Mouse (Mus musculus): ENCODE measurements around the gene BC005624. TPM values are rescaled to one million over a fixed set of nuclear protein-coding genes. Genes with fewer than 3 reads are reported as not detected.
"Not testable (repeated sequence)": the region's sequence is repeated elsewhere in the genome, so short reads cannot be mapped to it uniquely, and the experiment has no call there.

BC005624 gene
- polyA plus RNA-seq, 1 experiment from 2014 or later = 56.9 TPM

GRCm38 (mm10) chr2:30937731-30938130 is 44.3 kb downstream of the BC005624 start:
- H3K27me3 ChIP-seq = no peaks in the 10 kb centered on the region
- no peak overlapping the region for H3K4me3 ChIP-seq
- H3K4me1 ChIP-seq = no peaks in the 10 kb centered on the region
- H3K9ac ChIP-seq = no peak overlapping the region
- no peak overlapping the region for H3K4me2 ChIP-seq
- no peaks in the 10 kb centered on the region for H3K36me3 ChIP-seq
- no peaks in the 10 kb centered on the region for H3K9me3 ChIP-seq
- H3K27ac ChIP-seq = no peak overlapping the region
- 50% methylated on average over 8 of the region's 8 CpGs for WGBS
- ATAC-seq (ENCODE audit: borderline replicate concordance, extremely low read depth, low FRiP score, low TSS enrichment) = no peak

DNA sequence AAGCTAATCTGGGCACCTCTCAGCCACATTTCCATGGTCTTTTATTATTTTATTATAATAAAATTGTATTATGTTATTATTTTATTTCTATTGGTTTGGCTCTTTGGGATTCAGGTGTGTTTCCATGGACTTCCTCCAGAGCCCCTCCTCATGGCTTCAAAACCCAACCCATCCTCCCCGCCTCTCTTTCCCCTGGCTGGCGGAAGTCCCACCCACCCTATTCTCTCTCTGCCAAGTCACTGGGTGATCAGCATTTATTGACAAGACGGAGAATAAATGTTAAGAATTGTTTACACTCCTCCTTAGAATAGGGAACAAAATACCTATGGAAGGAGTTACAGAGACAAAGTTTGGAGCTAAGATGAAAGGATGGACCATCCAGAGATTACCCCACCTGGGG is 45.2 kb downstream of the BC005624 start:
- Histone ChIP-seq H3K9ac (no peak overlapping the region), H3K27ac (no peak overlapping the region), H3K9me3 (no peaks in the 10 kb centered on the region), H3K36me3 (no peaks in the 10 kb centered on the region), H3K4me1 (no peaks in the 10 kb centered on the region), H3K4me2 (no peak overlapping the region), H3K27me3 (no peaks in the 10 kb centered on the region), H3K4me3 (no peak overlapping the region)
- WGBS = 77% methylated on average over 3 of the region's 3 CpGs
- no peak for ATAC-seq (ENCODE audit: borderline replicate concordance, extremely low read depth, low FRiP score, low TSS enrichment)

- no peak for ATAC-seq (ENCODE audit: borderline replicate concordance, extremely low read depth, low FRiP score, low TSS enrichment)
Observed at GRCm38 (mm10) chr2:30933917-30934450, 48.0 kb downstream of the BC005624 start.

DNA sequence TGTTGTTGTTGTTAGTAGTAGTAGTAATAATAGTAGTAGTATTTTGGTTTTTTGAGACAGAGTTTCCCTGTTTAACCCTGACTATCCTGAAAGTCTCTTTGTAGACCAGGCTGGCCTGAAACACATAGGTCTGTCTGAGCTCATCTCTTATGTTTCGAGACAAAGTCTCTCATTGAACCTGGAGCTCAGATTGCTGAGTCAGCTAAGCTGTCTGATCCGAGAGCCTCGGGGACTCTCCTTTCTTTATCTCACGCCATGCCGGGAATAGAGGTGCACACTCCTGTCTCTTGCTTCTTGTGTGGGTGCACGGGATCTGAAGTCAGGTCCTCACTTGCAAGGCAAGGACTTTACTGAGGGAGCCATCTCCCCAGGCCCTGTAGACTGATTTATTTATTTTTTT is 49.0 kb downstream of the BC005624 start:
- no peaks in the 10 kb centered on the region for H3K27me3 ChIP-seq
- H3K4me3 ChIP-seq = no peak overlapping the region
- H3K9ac ChIP-seq = no peak overlapping the region
- no peaks in the 10 kb centered on the region for H3K36me3 ChIP-seq
- H3K4me1 ChIP-seq = peaks cover 18% of the 10 kb centered on the region
- no peaks in the 10 kb centered on the region for H3K9me3 ChIP-seq
- whole genome bisulfite sequencing = 56% methylated on average over 6 of the region's 6 CpGs
- ATAC-seq (ENCODE audit: borderline replicate concordance, extremely low read depth, low FRiP score, low TSS enrichment) = no peak
- H3K27ac ChIP-seq = no peak overlapping the region
- H3K4me2 ChIP-seq = no peak overlapping the region

More at GRCm38 (mm10) chr2:30933917-30934450, 48.0 kb downstream of the BC005624 start:
- no peaks in the 10 kb centered on the region for H3K27me3 ChIP-seq
- no peak overlapping the region for H3K4me2 ChIP-seq
- 15% methylated on average over 7 of the region's 7 CpGs for WGBS
- no peaks in the 10 kb centered on the region for H3K36me3 ChIP-seq
- H3K4me3 ChIP-seq = no peak overlapping the region
- H3K27ac ChIP-seq = no peak overlapping the region
- no peak overlapping the region for H3K9ac ChIP-seq
- H3K9me3 ChIP-seq = no peaks in the 10 kb centered on the region
- H3K4me1 ChIP-seq = peaks cover 10% of the 10 kb centered on the region

DNA sequence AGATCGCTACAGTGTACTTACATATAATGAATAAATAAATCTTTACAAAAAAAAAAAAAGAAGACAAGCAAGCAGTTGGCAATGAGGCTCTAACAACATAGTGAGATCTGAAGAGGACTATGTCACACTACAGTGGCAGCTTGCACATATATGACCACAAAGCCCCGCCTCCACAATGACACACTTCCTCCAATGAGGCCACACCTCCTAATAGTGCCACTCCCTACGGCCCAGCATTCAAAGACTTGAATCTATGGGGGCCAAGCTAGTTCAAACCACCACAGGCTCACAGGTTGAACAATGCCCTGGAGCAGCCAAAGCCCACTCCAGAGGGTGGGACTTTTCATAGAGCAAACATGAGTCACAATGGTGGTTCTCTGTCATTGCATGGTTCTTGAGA is 50.1 kb downstream of the BC005624 start:
- H3K27me3 ChIP-seq = no peaks in the 10 kb centered on the region
- no peak overlapping the region; the same call in 1 of the 2 replicates for H3K27ac ChIP-seq
- no peak overlapping the region for H3K4me2 ChIP-seq
- no peaks in the 10 kb centered on the region for H3K36me3 ChIP-seq
- 81% methylated on average over 3 of the region's 3 CpGs for WGBS
- no peak for ATAC-seq (ENCODE audit: borderline replicate concordance, extremely low read depth, low FRiP score, low TSS enrichment)
- H3K4me3 ChIP-seq = no peak overlapping the region
- no peak overlapping the region for H3K9ac ChIP-seq
- peaks cover 29% of the 10 kb centered on the region for H3K4me1 ChIP-seq
- H3K9me3 ChIP-seq = no peaks in the 10 kb centered on the region

DNA sequence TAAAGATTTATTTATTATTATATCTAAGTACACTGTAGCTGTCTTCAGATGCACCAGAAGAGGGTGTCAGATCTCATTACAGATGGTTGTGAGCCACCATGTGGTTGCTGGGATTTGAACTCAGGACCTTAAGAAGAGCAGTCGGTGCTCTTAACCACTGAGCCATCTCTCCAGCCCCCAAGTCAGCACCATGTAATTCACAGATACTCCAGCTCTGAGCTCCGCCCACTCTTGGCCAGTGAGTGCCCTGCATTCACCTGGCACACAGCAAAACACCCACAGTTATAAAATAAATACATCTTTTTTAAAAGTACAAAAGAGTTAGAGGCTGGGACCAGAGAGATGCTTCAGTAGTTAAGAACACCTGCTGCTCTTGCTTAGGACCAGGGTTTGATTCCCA is 51.2 kb downstream of the BC005624 start:
- not testable (repeated sequence) for H3K9me3 ChIP-seq; H3K9ac ChIP-seq; H3K36me3 ChIP-seq; H3K4me2 ChIP-seq; ATAC-seq (ENCODE audit: borderline replicate concordance, extremely low read depth, low FRiP score, low TSS enrichment); H3K4me3 ChIP-seq; H3K27me3 ChIP-seq; H3K27ac ChIP-seq
- 74% methylated on average over 2 of the region's 2 CpGs for WGBS
- peaks cover 39% of the 10 kb centered on the region for H3K4me1 ChIP-seq

GRCm38 (mm10) chr2:30929483-30930045 is 52.4 kb downstream of the BC005624 start, which contains the start of gene Ptges:
Gene Ptges, minus strand, starts transcription at chr2:30929863.
- peak within 1 kb of the TSS; percentile 68 for H3K4me2 ChIP-seq
- 2% methylated on average over 23 of the region's 23 CpGs for WGBS
- no peaks in the 10 kb centered on the region for H3K9me3 ChIP-seq
- H3K36me3 ChIP-seq = no peaks in the 10 kb centered on the region
- H3K4me1 ChIP-seq = peaks cover 42% of the 10 kb centered on the region
- peak within 1 kb of the TSS; percentile 94; the same call in 1 of the 2 replicates for H3K27ac ChIP-seq
- H3K4me3 ChIP-seq = peak within 1 kb of the TSS; percentile 32
- no peaks in the 10 kb centered on the region for H3K27me3 ChIP-seq
- H3K9ac ChIP-seq = peak within 1 kb of the TSS; percentile 23; the same call in 1 of the 2 replicates
- 0 out of 2 replicates have a peak, but pooled peaks have one; percentile 9 for ATAC-seq (ENCODE audit: borderline replicate concordance, extremely low read depth, low FRiP score, low TSS enrichment)

GRCm38 (mm10) chr2:30928893-30929482 is 53.0 kb downstream of the BC005624 start:
- peaks cover 42% of the 10 kb centered on the region for H3K4me1 ChIP-seq
- H3K27ac ChIP-seq = peak overlapping the region; percentile 43; the same call in 1 of the 2 replicates
- H3K27me3 ChIP-seq = no peaks in the 10 kb centered on the region
- ATAC-seq (ENCODE audit: borderline replicate concordance, extremely low read depth, low FRiP score, low TSS enrichment) = no peak; the same call in 1 of the 2 replicates
- peak overlapping the region; percentile 32 for H3K4me3 ChIP-seq
- no peak overlapping the region for H3K9ac ChIP-seq
- peak overlapping the region; percentile 68 for H3K4me2 ChIP-seq
- H3K36me3 ChIP-seq = no peaks in the 10 kb centered on the region
- 31% methylated on average over 12 of the region's 12 CpGs for WGBS
- H3K9me3 ChIP-seq = no peaks in the 10 kb centered on the region

DNA sequence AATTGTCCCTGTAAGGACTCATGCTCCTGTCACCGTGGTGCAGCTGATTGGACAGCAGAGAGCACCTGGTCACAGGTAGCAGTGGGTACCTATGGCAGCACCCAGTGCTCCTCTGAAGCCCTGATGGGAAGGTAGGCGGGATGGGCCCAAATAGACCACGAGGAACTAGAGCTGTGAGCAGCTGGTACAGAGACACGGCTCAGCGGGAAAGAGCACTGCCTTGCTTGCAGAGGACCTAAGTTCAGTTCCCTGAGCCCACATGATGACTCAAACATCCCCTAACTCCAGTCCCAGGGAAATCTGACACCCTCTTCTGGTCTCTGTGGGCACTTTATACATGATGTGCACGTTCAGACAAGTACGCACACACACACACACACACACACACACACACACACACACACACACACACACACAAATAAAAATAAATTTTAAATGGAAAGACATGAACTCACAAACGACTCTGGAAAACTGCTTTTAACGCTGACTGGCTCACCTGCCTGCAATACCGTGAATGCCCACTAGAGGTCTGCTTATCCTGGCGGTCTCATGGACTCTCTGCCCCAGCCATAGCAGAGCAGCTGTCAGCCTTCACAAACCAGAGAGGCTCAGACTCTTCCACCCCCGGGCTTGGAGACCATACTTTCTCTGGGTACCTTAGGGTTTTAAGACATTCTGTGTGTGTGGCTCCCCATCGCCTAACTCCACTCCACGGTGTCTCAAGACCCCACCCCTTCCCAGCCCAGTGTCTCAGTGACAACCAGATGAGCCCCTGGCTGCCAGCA is 54.0 kb downstream of the BC005624 start:
- H3K4me1 ChIP-seq = peaks cover 42% of the 10 kb centered on the region
- H3K27me3 ChIP-seq = no peaks in the 10 kb centered on the region
- no peaks in the 10 kb centered on the region for H3K36me3 ChIP-seq
- no peak overlapping the region for H3K9ac ChIP-seq
- H3K4me3 ChIP-seq = no peak overlapping the region
- no peak overlapping the region; the same call in 1 of the 2 replicates for H3K4me2 ChIP-seq
- H3K9me3 ChIP-seq = no peaks in the 10 kb centered on the region
- WGBS = 19% methylated on average over 14 of the region's 14 CpGs
- peak overlapping the region; percentile 94 for H3K27ac ChIP-seq
- ATAC-seq (ENCODE audit: borderline replicate concordance, extremely low read depth, low FRiP score, low TSS enrichment) = peak; percentile 30; the same call in 1 of the 2 replicates

DNA sequence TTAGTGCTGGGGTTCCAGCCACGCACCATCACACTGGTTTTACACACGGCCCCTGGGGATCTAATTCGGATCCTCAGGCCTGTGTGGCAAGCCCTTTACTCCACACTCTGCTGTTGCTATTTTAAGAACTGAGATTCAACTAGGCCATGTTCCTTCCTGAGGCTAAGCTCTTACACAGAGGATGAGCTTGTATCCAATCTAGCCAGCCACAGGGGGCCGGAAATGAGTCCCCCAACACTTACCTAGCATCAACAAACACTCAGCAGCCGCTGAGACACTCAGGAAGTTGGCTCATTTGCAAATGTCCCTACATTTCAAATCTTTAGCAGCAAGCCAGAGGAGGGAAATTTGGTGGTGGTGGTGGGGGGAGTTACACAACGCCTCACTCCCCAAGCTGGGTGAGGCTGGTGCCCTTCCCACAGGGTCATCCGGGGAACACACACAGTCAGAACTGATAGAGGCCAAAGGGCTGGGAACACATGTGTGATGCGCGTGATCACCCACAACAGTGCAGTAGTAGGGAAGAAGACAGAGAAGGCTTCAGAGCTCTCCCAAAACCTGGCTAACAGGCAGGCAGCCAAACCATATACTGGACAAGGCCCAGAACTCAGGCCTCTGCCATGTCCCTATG is 54.7 kb downstream of the BC005624 start:
- Histone ChIP-seq H3K4me3 (no peak overlapping the region), H3K4me1 (peaks cover 42% of the 10 kb centered on the region), H3K36me3 (no peaks in the 10 kb centered on the region), H3K9ac (no peak overlapping the region), H3K9me3 (no peaks in the 10 kb centered on the region), H3K27ac (peak overlapping the region; percentile 94), H3K4me2 (peak overlapping the region; percentile 24), H3K27me3 (no peaks in the 10 kb centered on the region)
- WGBS = 24% methylated on average over 9 of the region's 9 CpGs
- peak; percentile 81 for ATAC-seq (ENCODE audit: borderline replicate concordance, extremely low read depth, low FRiP score, low TSS enrichment)

GRCm38 (mm10) chr2:30926381-30926780 is 55.6 kb downstream of the BC005624 start:
- WGBS = 38% methylated on average over 4 of the region's 4 CpGs
- H3K4me2 ChIP-seq = 0 out of 2 replicates have a peak overlapping the region, but pooled peaks have one; percentile 24
- 0 out of 2 replicates have a peak, but pooled peaks have one; percentile 13 for ATAC-seq (ENCODE audit: borderline replicate concordance, extremely low read depth, low FRiP score, low TSS enrichment)
- H3K4me3 ChIP-seq = no peak overlapping the region
- H3K9me3 ChIP-seq = no peaks in the 10 kb centered on the region
- peak overlapping the region; percentile 94 for H3K27ac ChIP-seq
- H3K4me1 ChIP-seq = peaks cover 42% of the 10 kb centered on the region
- H3K9ac ChIP-seq = no peak overlapping the region
- H3K27me3 ChIP-seq = no peaks in the 10 kb centered on the region
- H3K36me3 ChIP-seq = no peaks in the 10 kb centered on the region

All from lung, embryonic 15.5 days (tissue).